30 mouse cellular contexts compared by ENCODE assay signal in genomic region chr1:81539591-81540311, GRCm38 (mm10).
DNase-seq lines count a peak whose midpoint lies in the region; ATAC-seq and TF ChIP-seq lines count a peak whose summit lies in the region.
"Had no signal": no experiment of that assay in that cellular context is flagged by ENCODE, and none has a peak within 500 bp of the region (broad histone marks: within the 10 kb centered on the region; RNA-seq: fewer than 3 reads in every experiment).

No protein-coding gene starts in this region.

- peak; percentile 14; the same call in 1 of the 2 replicates for TF ChIP-seq CTCF in layer of hippocampus, adult 2 months (conservative IDR thresholded peaks at IDR 0.05)
- TF ChIP-seq CTCF in embryonic fibroblast, embryonic 13.5 days (IDR thresholded peaks at IDR 0.05; ENCODE audit: borderline replicate concordance, insufficient read depth, low read length) = no peak

- WGBS in embryonic facial prominence, embryonic 14.5 days = 54% methylated on average over 5 of the region's 5 CpGs
- 79% methylated on average over 5 of the region's 5 CpGs for WGBS in embryonic facial prominence, embryonic 10.5 days
- 85% methylated on average over 5 of the region's 5 CpGs for WGBS in midbrain, embryonic 11.5 days

- peak; percentile 33 for DNase-seq in embryonic facial prominence, embryonic 14.5 days (ENCODE audit: low spot score)
- no peak for DNase-seq in embryonic facial prominence, embryonic 10.5 days (ENCODE audit: low spot score)
- DNase-seq in layer of hippocampus, adult 2 months (ENCODE audit: low spot score in 2 of 2) = no peak
- DNase-seq in layer of hippocampus, adult 11-12 months (ENCODE audit: low spot score) = no peak
- DNase-seq in midbrain, embryonic 11.5 days (ENCODE audit: low spot score, missing footprints) = no peak
- DNase-seq: adrenal gland, postnatal 10 days; adrenal gland, postnatal 36 days; B cell, adult 2 months; cerebellum, adult 11 months; cerebellum, adult 8-10 months; cerebellum, postnatal 10 days; cerebellum, postnatal 36 days; embryo, embryonic 11 days; gastrocnemius, postnatal 25 days; heart, adult 18-20 months; heart, postnatal 10 days; heart, postnatal 36 days; kidney, adult 11 months; kidney, adult 8-10 months had no signal

- H3K4me1 ChIP-seq in embryonic facial prominence, embryonic 14.5 days (ENCODE audit: control insufficient read depth, insufficient read depth, low read length) = no peaks in the 10 kb centered on the region; the same call in 1 of the 2 replicates
- no peaks in the 10 kb centered on the region for H3K4me1 ChIP-seq in embryonic facial prominence, embryonic 10.5 days
- peaks cover 7% of the 10 kb centered on the region; the same call in 1 of the 2 replicates for H3K4me1 ChIP-seq in embryonic fibroblast, embryonic 13.5 days (ENCODE audit: control insufficient read depth, insufficient read depth, low read length)
- H3K4me1 ChIP-seq in midbrain, embryonic 11.5 days (ENCODE audit: control insufficient read depth, insufficient read depth, low read length) = no peaks in the 10 kb centered on the region
- H3K4me1 ChIP-seq: heart, embryonic 15.5 days; hindbrain, embryonic 13.5 days; intestine, embryonic 15.5 days had no signal

- no peak overlapping the region for H3K4me3 ChIP-seq in embryonic facial prominence, embryonic 14.5 days (ENCODE audit: low read depth, low read length)
- no peak overlapping the region for H3K4me3 ChIP-seq in embryonic facial prominence, embryonic 10.5 days
- H3K4me3 ChIP-seq in layer of hippocampus, adult 2 months = no peak overlapping the region
- H3K4me3 ChIP-seq in embryonic fibroblast, embryonic 13.5 days (ENCODE audit: insufficient read depth, low read length) = no peak overlapping the region
- H3K4me3 ChIP-seq in midbrain, embryonic 11.5 days (ENCODE audit: low read depth, low read length) = no peak overlapping the region
- H3K4me3 ChIP-seq: embryonic facial prominence, embryonic 15.5 days; heart, embryonic 12.5 days; heart, embryonic 15.5 days; hindbrain, embryonic 10.5 days; hindbrain, embryonic 13.5 days; intestine, embryonic 15.5 days had no signal

- ATAC-seq in embryonic facial prominence, embryonic 14.5 days (ENCODE audit: low read depth) = no peak
- no peak for ATAC-seq in midbrain, embryonic 11.5 days (ENCODE audit: low FRiP score)
- ATAC-seq: forebrain, embryonic 16.5 days; hindbrain, embryonic 16.5 days; intestine, embryonic 15.5 days had no signal

- H3K27ac ChIP-seq in embryonic facial prominence, embryonic 14.5 days (replicated peaks; ENCODE audit: low read depth, low read length) = no peak overlapping the region
- no peak overlapping the region for H3K27ac ChIP-seq in embryonic facial prominence, embryonic 10.5 days (replicated peaks)
- no peak overlapping the region for H3K27ac ChIP-seq in layer of hippocampus, adult 2 months
- peak overlapping the region; percentile 86 for H3K27ac ChIP-seq in embryonic fibroblast, embryonic 13.5 days (ENCODE audit: insufficient read depth, low read length)
- H3K27ac ChIP-seq in midbrain, embryonic 11.5 days (ENCODE audit: low read depth, low read length) = no peak overlapping the region
- H3K27ac ChIP-seq: embryonic facial prominence, embryonic 15.5 days; heart, embryonic 15.5 days; hindbrain, embryonic 10.5 days; hindbrain, embryonic 13.5 days; intestine, embryonic 15.5 days had no signal

- TF ChIP-seq POLR2A in embryonic fibroblast, embryonic 13.5 days (IDR thresholded peaks at IDR 0.05; ENCODE audit: low read depth, low read length) = no peak

- no peak overlapping the region for H3K9ac ChIP-seq in embryonic facial prominence, embryonic 14.5 days (ENCODE audit: low read depth, low read length)
- no peak overlapping the region for H3K9ac ChIP-seq in midbrain, embryonic 11.5 days (ENCODE audit: low read length)
- H3K9ac ChIP-seq: embryonic facial prominence, embryonic 15.5 days; heart, embryonic 12.5 days; heart, embryonic 15.5 days; hindbrain, embryonic 13.5 days; intestine, embryonic 15.5 days had no signal

- no peaks in the 10 kb centered on the region for H3K27me3 ChIP-seq in embryonic facial prominence, embryonic 14.5 days (replicated peaks; ENCODE audit: control insufficient read depth, insufficient read depth, low read length)
- no peaks in the 10 kb centered on the region for H3K27me3 ChIP-seq in embryonic facial prominence, embryonic 10.5 days (replicated peaks; ENCODE audit: low read depth, poor library complexity, severe bottlenecking)
- H3K27me3 ChIP-seq in midbrain, embryonic 11.5 days (ENCODE audit: control insufficient read depth, insufficient read depth, low read length) = no peaks in the 10 kb centered on the region
- H3K27me3 ChIP-seq: CH12.LX; embryonic facial prominence, embryonic 15.5 days; heart, embryonic 12.5 days; heart, embryonic 15.5 days; hindbrain, embryonic 13.5 days; intestine, embryonic 15.5 days had no signal

- H3K36me3 ChIP-seq in embryonic facial prominence, embryonic 14.5 days (ENCODE audit: control insufficient read depth, insufficient read depth, low read length) = no peaks in the 10 kb centered on the region
- H3K36me3 ChIP-seq in embryonic facial prominence, embryonic 10.5 days (replicated peaks) = no peaks in the 10 kb centered on the region
- H3K36me3 ChIP-seq in midbrain, embryonic 11.5 days (ENCODE audit: control insufficient read depth, insufficient read depth, low read length) = no peaks in the 10 kb centered on the region
- H3K36me3 ChIP-seq: embryonic facial prominence, embryonic 15.5 days; G1E; heart, embryonic 12.5 days; heart, embryonic 15.5 days; hindbrain, embryonic 10.5 days; hindbrain, embryonic 13.5 days; intestine, embryonic 15.5 days had no signal

- H3K4me2 ChIP-seq in embryonic facial prominence, embryonic 14.5 days (ENCODE audit: low read depth, low read length) = no peak overlapping the region
- no peak overlapping the region for H3K4me2 ChIP-seq in midbrain, embryonic 11.5 days
- H3K4me2 ChIP-seq: embryonic facial prominence, embryonic 15.5 days; heart, embryonic 12.5 days; heart, embryonic 15.5 days; hindbrain, embryonic 13.5 days; intestine, embryonic 15.5 days had no signal

- H3K9me3 ChIP-seq in embryonic facial prominence, embryonic 14.5 days (ENCODE audit: control insufficient read depth, low read length) = no peaks in the 10 kb centered on the region
- H3K9me3 ChIP-seq in embryonic facial prominence, embryonic 10.5 days = no peaks in the 10 kb centered on the region
- no peaks in the 10 kb centered on the region for H3K9me3 ChIP-seq in midbrain, embryonic 11.5 days (ENCODE audit: control insufficient read depth, low read length)
- H3K9me3 ChIP-seq: embryonic facial prominence, embryonic 15.5 days; heart, embryonic 12.5 days; heart, embryonic 15.5 days; hindbrain, embryonic 10.5 days; hindbrain, embryonic 13.5 days; intestine, embryonic 15.5 days had no signal
